Mouse (Mus musculus): Measurements from ENCODE around the gene Smagp. TPM values are rescaled to one million over a fixed set of nuclear protein-coding genes. Genes with fewer than 3 reads are reported as not detected.
A peak's percentile ranks its signal among the peaks of the same experiment; 100 is the strongest.
"Not testable (repeated sequence)": the region's sequence is repeated elsewhere in the genome, so short reads cannot be mapped to it uniquely, and the experiment has no call there.

Gene Smagp
- polyA plus RNA-seq, 1 experiment from 2014 or later, result 30.0 TPM

GRCm38 (mm10) chr15:100621671-100622070, 15.1 kb downstream of the Smagp start:
- not testable (repeated sequence) for H3K9ac ChIP-seq; H3K4me3 ChIP-seq (replicated peaks); H3K9me3 ChIP-seq (replicated peaks); ATAC-seq (replicated peaks; ENCODE audit: low FRiP score); H3K27me3 ChIP-seq; H3K4me2 ChIP-seq
- H3K36me3 ChIP-seq, result peaks cover 45% of the 10 kb centered on the region
- H3K27ac ChIP-seq, result 0 out of 2 replicates have a peak overlapping the region, but pooled peaks have one; percentile 3
- H3K4me1 ChIP-seq, result peaks cover 15% of the 10 kb centered on the region
- WGBS, result 73% methylated on average over 9 of the region's 9 CpGs

GRCm38 (mm10) chr15:100619200-100619599, 17.5 kb downstream of the Smagp start:
- Histone ChIP-seq H3K27me3 (no peaks in the 10 kb centered on the region), H3K9ac (no peak overlapping the region), H3K9me3 (replicated peaks) (no peaks in the 10 kb centered on the region), H3K4me1 (peaks cover 18% of the 10 kb centered on the region), H3K4me2 (no peak overlapping the region), H3K27ac (no peak overlapping the region), H3K36me3 (peaks cover 45% of the 10 kb centered on the region), H3K4me3 (replicated peaks) (no peak overlapping the region)
- no peak for ATAC-seq (replicated peaks; ENCODE audit: low FRiP score)
- 78% methylated on average over 7 of the region's 7 CpGs for WGBS

GRCm38 (mm10) chr15:100616221-100616620, 20.5 kb downstream of the Smagp start:
- Histone ChIP-seq H3K27ac (peak overlapping the region; percentile 99), H3K27me3 (no peaks in the 10 kb centered on the region), H3K4me3 (replicated peaks) (peak overlapping the region; percentile 98), H3K36me3 (peaks cover 42% of the 10 kb centered on the region), H3K9ac (peak overlapping the region; percentile 91), H3K4me1 (peaks cover 29% of the 10 kb centered on the region), H3K9me3 (replicated peaks) (no peaks in the 10 kb centered on the region), H3K4me2 (peak overlapping the region; percentile 90)
- peak; percentile 5; the same call in 1 of the 2 replicates for ATAC-seq (replicated peaks; ENCODE audit: low FRiP score)
- WGBS, result 0% methylated on average over 19 of the region's 19 CpGs

- Histone ChIP-seq H3K4me3 (replicated peaks) (peak overlapping the region; percentile 98), H3K27ac (peak overlapping the region; percentile 99), H3K9ac (peak overlapping the region; percentile 91), H3K9me3 (replicated peaks) (no peaks in the 10 kb centered on the region), H3K4me1 (peaks cover 29% of the 10 kb centered on the region), H3K36me3 (peaks cover 40% of the 10 kb centered on the region), H3K27me3 (no peaks in the 10 kb centered on the region), H3K4me2 (peak overlapping the region; percentile 90)
- ATAC-seq (replicated peaks; ENCODE audit: low FRiP score), result peak; percentile 87
- WGBS, result under 1% methylated on average over 38 of the region's 43 CpGs
Measured at GRCm38 (mm10) chr15:100615825-100616220, 20.9 kb downstream of the Smagp start.

- Histone ChIP-seq H3K9ac (peak within 1 kb of the TSS; percentile 91), H3K36me3 (peaks cover 34% of the 10 kb centered on the region), H3K27me3 (no peaks in the 10 kb centered on the region), H3K4me3 (replicated peaks) (peak within 1 kb of the TSS; percentile 98), H3K9me3 (replicated peaks) (no peaks in the 10 kb centered on the region), H3K4me2 (peak within 1 kb of the TSS; percentile 90), H3K4me1 (peaks cover 29% of the 10 kb centered on the region), H3K27ac (peak within 1 kb of the TSS; percentile 99)
- WGBS, result under 1% methylated on average over 87 of the region's 99 CpGs
- ATAC-seq (replicated peaks; ENCODE audit: low FRiP score), result peak; percentile 90
Measured at GRCm38 (mm10) chr15:100614996-100615824, 21.5 kb downstream of the Smagp start, which contains the start of gene Dazap2. Dazap2 (plus strand) TSS chr15:100615349.

GRCm38 (mm10) chr15:100614218-100614995, 22.3 kb downstream of the Smagp start:
- H3K9me3 ChIP-seq (replicated peaks), result no peaks in the 10 kb centered on the region
- H3K9ac ChIP-seq, result peak overlapping the region; percentile 56
- peak; percentile 55; the same call in 1 of the 2 replicates for ATAC-seq (replicated peaks; ENCODE audit: low FRiP score)
- no peaks in the 10 kb centered on the region for H3K27me3 ChIP-seq
- H3K27ac ChIP-seq, result peak overlapping the region; percentile 99
- H3K4me2 ChIP-seq, result peak overlapping the region; percentile 90
- peaks cover 26% of the 10 kb centered on the region for H3K36me3 ChIP-seq
- peaks cover 29% of the 10 kb centered on the region for H3K4me1 ChIP-seq
- H3K4me3 ChIP-seq (replicated peaks), result peak overlapping the region; percentile 98
- WGBS, result 9% methylated on average over 43 of the region's 43 CpGs

- Histone ChIP-seq H3K4me2 (peak overlapping the region; percentile 47), H3K9me3 (replicated peaks) (no peaks in the 10 kb centered on the region), H3K9ac (no peak overlapping the region), H3K27me3 (no peaks in the 10 kb centered on the region), H3K4me3 (replicated peaks) (0 out of 2 replicates have a peak overlapping the region, but pooled peaks have one; percentile 9), H3K4me1 (peaks cover 29% of the 10 kb centered on the region), H3K27ac (no peak overlapping the region), H3K36me3 (peaks cover 18% of the 10 kb centered on the region)
- no peak for ATAC-seq (replicated peaks; ENCODE audit: low FRiP score)
- WGBS, result 9% methylated on average over 16 of the region's 16 CpGs
Measured at GRCm38 (mm10) chr15:100613584-100613983, 23.2 kb downstream of the Smagp start.

- Histone ChIP-seq H3K4me3 (replicated peaks) (no peak overlapping the region), H3K4me1 (peaks cover 27% of the 10 kb centered on the region), H3K9me3 (replicated peaks) (no peaks in the 10 kb centered on the region), H3K36me3 (peaks cover 6% of the 10 kb centered on the region; the same call in 1 of the 2 replicates), H3K4me2 (no peak overlapping the region), H3K27me3 (no peaks in the 10 kb centered on the region), H3K9ac (no peak overlapping the region), H3K27ac (no peak overlapping the region)
- 70% methylated on average over 2 of the region's 2 CpGs for WGBS
- no peak for ATAC-seq (replicated peaks; ENCODE audit: low FRiP score)
Measured at GRCm38 (mm10) chr15:100612432-100612831, 24.3 kb downstream of the Smagp start.

- Histone ChIP-seq H3K4me3 (replicated peaks) (no peak overlapping the region), H3K4me1 (peaks cover 25% of the 10 kb centered on the region), H3K27me3 (no peaks in the 10 kb centered on the region), H3K27ac (no peak overlapping the region), H3K4me2 (no peak overlapping the region), H3K9ac (no peak overlapping the region), H3K9me3 (replicated peaks) (no peaks in the 10 kb centered on the region), H3K36me3 (peaks cover 2% of the 10 kb centered on the region; the same call in 1 of the 2 replicates)
- ATAC-seq (replicated peaks; ENCODE audit: low FRiP score), result no peak
- 61% methylated on average over 7 of the region's 7 CpGs for WGBS
Measured at GRCm38 (mm10) chr15:100611951-100612350, 24.8 kb downstream of the Smagp start.

- H3K9me3 ChIP-seq (replicated peaks); H3K4me2 ChIP-seq; H3K27ac ChIP-seq; ATAC-seq (replicated peaks; ENCODE audit: low FRiP score); H3K9ac ChIP-seq; H3K4me3 ChIP-seq (replicated peaks); H3K36me3 ChIP-seq: not testable (repeated sequence)
- 92% methylated on average over 8 of the region's 8 CpGs for WGBS
- H3K4me1 ChIP-seq, result peaks cover 23% of the 10 kb centered on the region
- H3K27me3 ChIP-seq, result peaks cover 12% of the 10 kb centered on the region
Measured at GRCm38 (mm10) chr15:100606677-100607076, 30.1 kb downstream of the Smagp start.

GRCm38 (mm10) chr15:100601669-100602068, 35.1 kb downstream of the Smagp start:
- 46% methylated on average over 3 of the region's 3 CpGs for WGBS
- Histone ChIP-seq H3K27me3 (peaks cover 21% of the 10 kb centered on the region), H3K4me2 (no peak overlapping the region), H3K9ac (no peak overlapping the region), H3K4me1 (peaks cover 50% of the 10 kb centered on the region), H3K27ac (peak overlapping the region; percentile 63), H3K36me3 (no peaks in the 10 kb centered on the region), H3K9me3 (replicated peaks) (no peaks in the 10 kb centered on the region), H3K4me3 (replicated peaks) (no peak overlapping the region)
- ATAC-seq (replicated peaks; ENCODE audit: low FRiP score), result no peak

All from kidney, embryonic 15.5 days (tissue).